Mouse (Mus musculus): ENCODE data around the gene Gal. TPM values are rescaled to one million over a fixed set of nuclear protein-coding genes. Genes with fewer than 3 reads are reported as not detected.

Gal gene
- total and polyA plus RNA-seq, 3 experiments, result not detected

- Histone ChIP-seq H3K27me3 (replicated peaks) (no peaks in the 10 kb centered on the region), H3K4me2 (ENCODE audit: insufficient read depth, low read depth, poor library complexity, severe bottlenecking) (no peak overlapping the region), H3K4me3 (replicated peaks in 1 of 3; ENCODE audit: low read depth in 2 of 3, low read length in 2 of 3, poor library complexity in 1 of 3) (no peak overlapping the region), H3K9me3 (replicated peaks; ENCODE audit: low read length) (no peaks in the 10 kb centered on the region), H3K9ac (ENCODE audit: insufficient read depth, low read depth) (no peak overlapping the region), H3K4me1 (ENCODE audit: control insufficient read depth in 1 of 2, insufficient read depth in 2 of 2) (peaks cover 15 to 35% of the 10 kb centered on the region in 2 experiments), H3K36me3 (replicated peaks in 1 of 2; ENCODE audit: control insufficient read depth in 1 of 2, insufficient read depth in 1 of 2, low read length in 1 of 2) (peaks cover 81 to 99% of the 10 kb centered on the region in 2 experiments), H3K79me2 (replicated peaks; ENCODE audit: control insufficient read depth, extremely low read depth, insufficient read depth, poor library complexity, severe bottlenecking) (no peaks in the 10 kb centered on the region), H3K27ac (ENCODE audit: insufficient read depth, low read depth) (peak overlapping the region; percentile 57; the same call in 1 of the 2 replicates)
- in situ Hi-C loops (cut with MboI; ENCODE audit: low pct_ligation_motif_present, low pct_unique_long_range_greater_than_20kb, low sequenced_read_pairs) (no loop called here), dilution Hi-C loops (cut with MboI; ENCODE audit: extremely low pct_ligation_motif_present, extremely low pct_unique_long_range_greater_than_20kb, low sequenced_read_pairs) (no loop called here)
- peak; percentile 61 for DNase-seq (ENCODE audit: extremely low read depth)
- TF ChIP-seq TBP (conservative IDR thresholded peaks at IDR 0.05; ENCODE audit: low read depth, low read length) (no peak), HCFC1 (IDR thresholded peaks at IDR 0.05; ENCODE audit: low read depth, low read length) (no peak), JUND (conservative IDR thresholded peaks at IDR 0.05; ENCODE audit: low read depth, low read length) (no peak), ELF1 (IDR thresholded peaks at IDR 0.05; ENCODE audit: low read depth, low read length) (no peak), IRF4 (IDR thresholded peaks at IDR 0.05; ENCODE audit: low read depth, low read length) (no peak), SIN3A (IDR thresholded peaks at IDR 0.05; ENCODE audit: low read length) (no peak), USF1 (IDR thresholded peaks at IDR 0.05; ENCODE audit: low read depth, low read length) (no peak), EP300 (IDR thresholded peaks at IDR 0.05; ENCODE audit: low read length) (no peak), MAX (IDR thresholded peaks at IDR 0.05; ENCODE audit: low read length) (no peak), RCOR1 (conservative IDR thresholded peaks at IDR 0.05; ENCODE audit: low read depth, low read length) (no peak), MEF2A (IDR thresholded peaks at IDR 0.05; ENCODE audit: borderline replicate concordance, low read depth, low read length) (no peak), TCF12 (IDR thresholded peaks at IDR 0.05; ENCODE audit: low read depth, low read length) (no peak), NRF1 (IDR thresholded peaks at IDR 0.05; ENCODE audit: low read depth, low read length) (no peak), ZKSCAN1 (IDR thresholded peaks at IDR 0.05; ENCODE audit: borderline replicate concordance, low read depth, low read length) (no peak), GABPA (IDR thresholded peaks at IDR 0.05; ENCODE audit: insufficient replicate concordance, low read depth, low read length) (no peak), USF2 (conservative IDR thresholded peaks at IDR 0.05; ENCODE audit: low read depth, low read length) (no peak), ETS1 (conservative IDR thresholded peaks at IDR 0.05; ENCODE audit: low read depth, low read length) (no peak), MYC (IDR thresholded peaks at IDR 0.05; ENCODE audit: low read depth, low read length) (no peak)
Measured at GRCm38 (mm10) chr19:3458331-3459099, 44.2 kb upstream of the Gal start.

GRCm38 (mm10) chr19:3457700-3458099 is 43.4 kb upstream of the Gal start:
- Histone ChIP-seq H3K4me3 (replicated peaks in 1 of 3; ENCODE audit: low read depth in 2 of 3, low read length in 2 of 3, poor library complexity in 1 of 3) (no peak overlapping the region), H3K4me1 (ENCODE audit: control insufficient read depth in 1 of 2, insufficient read depth in 2 of 2) (peaks cover 15 to 39% of the 10 kb centered on the region in 2 experiments), H3K27me3 (replicated peaks) (no peaks in the 10 kb centered on the region), H3K4me2 (ENCODE audit: insufficient read depth, low read depth, poor library complexity, severe bottlenecking) (no peak overlapping the region), H3K36me3 (replicated peaks in 1 of 2; ENCODE audit: control insufficient read depth in 1 of 2, insufficient read depth in 1 of 2, low read length in 1 of 2) (peaks cover 75 to 99% of the 10 kb centered on the region in 2 experiments), H3K79me2 (replicated peaks; ENCODE audit: control insufficient read depth, extremely low read depth, insufficient read depth, poor library complexity, severe bottlenecking) (no peaks in the 10 kb centered on the region), H3K27ac (ENCODE audit: insufficient read depth, low read depth) (no peak overlapping the region), H3K9ac (ENCODE audit: insufficient read depth, low read depth) (no peak overlapping the region), H3K9me3 (replicated peaks; ENCODE audit: low read length) (no peaks in the 10 kb centered on the region)
- dilution Hi-C loops (cut with MboI; ENCODE audit: extremely low pct_ligation_motif_present, extremely low pct_unique_long_range_greater_than_20kb, low sequenced_read_pairs), result no loop called here
- in situ Hi-C loops (cut with MboI; ENCODE audit: low pct_ligation_motif_present, low pct_unique_long_range_greater_than_20kb, low sequenced_read_pairs), result no loop called here
- no peak for TF ChIP-seq POLR2A (IDR thresholded peaks at IDR 0.05; ENCODE audit: low read depth, low read length)
- TF ChIP-seq JUN (IDR thresholded peaks at IDR 0.05; ENCODE audit: insufficient read depth, low read depth, low read length), result no peak
- no peak for DNase-seq (ENCODE audit: extremely low read depth)

All from CH12.LX (cell line).